Mouse (Mus musculus): ENCODE measurements around the gene Crim1.

DNA sequence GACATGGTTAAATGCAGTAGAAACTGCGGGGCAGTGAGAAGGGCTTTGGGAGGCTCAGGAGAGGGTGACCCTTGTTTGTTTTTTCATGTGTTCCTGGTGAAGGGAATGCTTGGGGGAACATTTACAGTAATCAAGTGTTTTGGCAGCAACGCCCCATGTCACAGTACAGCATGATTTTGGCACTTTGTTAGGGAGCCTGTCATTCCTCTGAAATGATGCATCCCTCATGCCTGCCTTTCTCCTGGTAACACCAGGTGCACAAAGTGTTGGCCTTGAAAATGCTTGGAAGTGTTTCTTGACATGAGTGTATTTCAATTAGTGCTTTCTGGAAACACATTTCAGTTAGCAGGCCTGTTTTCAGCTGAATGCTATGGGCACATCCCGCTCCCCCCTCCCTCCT lies 2.7 kb downstream of the Crim1 start:
- TF ChIP-seq POLR2A (IDR thresholded peaks at IDR 0.05; ENCODE audit: insufficient read length, low read depth) (no peak), SRF (IDR thresholded peaks at IDR 0.05; ENCODE audit: control insufficient read depth, insufficient read length, low read depth) (no peak), REST (IDR thresholded peaks at IDR 0.05; ENCODE audit: insufficient read depth, insufficient read length) (no peak)
